Mouse (Mus musculus): ENCODE measurements around the gene Slc25a18.

DNA sequence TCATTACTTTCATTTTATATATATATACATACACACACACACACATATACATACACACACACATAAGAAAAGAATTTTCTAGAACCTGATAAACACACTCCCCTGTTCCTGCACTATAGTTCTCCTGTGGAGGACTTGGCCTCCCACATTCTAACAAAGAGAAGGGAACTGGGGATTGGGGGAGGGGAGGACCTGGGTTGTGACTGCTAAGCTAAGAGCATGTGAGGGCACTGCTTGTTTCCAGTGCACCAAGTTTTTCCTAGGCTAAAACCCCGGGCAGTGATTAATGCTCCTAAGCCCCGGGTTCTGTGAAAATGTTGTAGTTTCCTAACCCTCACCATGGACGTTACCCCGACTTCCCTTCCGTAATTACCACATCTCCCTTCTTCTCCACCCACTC lies 46.8 kb downstream of the Slc25a18 start:
- TF ChIP-seq POLR2A (IDR thresholded peaks at IDR 0.05; ENCODE audit: low read depth, low read length) (no peak), CTCF (IDR thresholded peaks at IDR 0.05; ENCODE audit: extremely low read depth, insufficient read length, insufficient replicate concordance, low read depth, low read length) (no peak)

Measured in small intestine, adult 2 months (tissue).